Mouse (Mus musculus) cerebellum, postnatal 14 days (tissue): ENCODE results near the gene Gm9913.
A peak's percentile ranks its signal among the peaks of the same experiment; 100 is the strongest.

Experiments
- DNase-seq, 2 experiments: peaks; one replicate each; pipeline ENCODE4 v3.0.0; 2021; ENCODE audit warnings: mixed read lengths in 2 of 2

The Gm9913 gene

DNA sequence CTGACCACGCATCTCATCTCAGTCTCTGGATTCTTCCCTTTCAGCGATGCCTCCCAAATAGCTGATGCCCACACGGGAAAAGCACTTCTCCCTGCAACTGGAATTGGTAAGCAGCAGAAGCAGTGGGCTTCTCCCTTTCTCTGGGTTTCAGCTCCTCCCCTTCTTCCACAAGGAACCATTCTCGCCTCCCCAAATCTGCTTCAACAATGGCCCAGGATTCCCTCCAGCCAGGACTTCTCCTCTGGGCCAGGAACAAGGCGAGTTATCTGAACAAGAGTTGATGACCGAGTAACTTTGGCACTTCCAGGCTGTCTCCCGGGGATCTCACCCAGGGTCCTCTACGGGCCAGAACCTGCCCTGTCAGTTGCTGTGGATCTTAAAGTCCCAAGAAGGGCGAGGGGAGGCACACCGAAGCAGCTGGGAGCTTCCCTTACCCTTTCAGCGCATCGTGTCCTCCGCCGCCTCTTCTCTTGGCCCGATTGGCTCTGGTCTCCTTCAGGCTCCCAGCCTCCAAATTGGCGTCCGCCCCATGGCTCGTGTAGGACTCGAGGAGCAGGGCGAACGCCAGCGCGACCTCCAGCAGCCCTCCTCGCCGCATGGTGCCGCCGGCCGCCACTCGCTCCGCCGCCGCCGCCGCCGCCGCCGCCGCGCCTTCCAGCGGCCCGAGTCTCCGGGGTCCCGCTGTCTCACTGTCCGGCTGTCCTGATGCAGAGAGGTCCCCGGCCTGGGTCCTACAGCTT, at the start of gene Gm9913:
Gene Gm9913, plus strand, starts transcription at position 84 of the 740 bp plus-strand sequence.
- DNase-seq = peak; percentile 80 to 81

DNA sequence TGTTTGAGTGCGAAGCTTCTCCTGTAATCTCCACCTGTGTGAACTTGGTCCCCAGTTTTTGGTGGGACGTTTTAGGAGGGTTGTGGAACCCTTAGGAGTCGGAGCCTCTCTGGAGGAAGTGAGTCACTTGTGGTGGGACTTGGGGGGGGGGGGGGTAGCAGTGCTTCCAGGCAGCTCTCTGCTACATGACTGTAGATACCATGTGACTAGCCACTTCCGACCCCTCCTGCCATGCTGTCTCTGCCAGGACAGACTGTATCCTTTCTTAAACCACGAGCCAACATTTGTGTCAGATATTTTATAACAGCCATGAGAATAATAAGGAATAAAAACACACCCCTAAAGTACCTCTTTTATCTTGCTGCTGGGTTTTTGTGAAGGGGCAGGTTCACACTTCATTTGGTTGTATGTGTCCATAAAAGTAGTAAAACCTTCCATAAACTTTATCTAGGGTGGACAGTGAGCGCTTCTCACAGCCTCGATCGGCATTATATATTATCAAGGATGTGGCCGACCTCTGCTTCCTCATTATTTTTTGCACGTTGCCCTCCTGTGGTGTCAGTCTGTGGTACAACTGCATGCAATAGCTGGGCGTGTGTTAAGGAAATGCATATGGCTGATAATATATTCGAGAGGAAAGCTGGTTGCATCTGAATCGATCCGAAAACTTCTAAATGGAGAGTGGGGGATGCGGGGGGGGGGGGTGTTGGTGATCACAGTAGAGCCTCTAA, 48.7 kb upstream of the Gm9913 start:
- no peak for DNase-seq

DNA sequence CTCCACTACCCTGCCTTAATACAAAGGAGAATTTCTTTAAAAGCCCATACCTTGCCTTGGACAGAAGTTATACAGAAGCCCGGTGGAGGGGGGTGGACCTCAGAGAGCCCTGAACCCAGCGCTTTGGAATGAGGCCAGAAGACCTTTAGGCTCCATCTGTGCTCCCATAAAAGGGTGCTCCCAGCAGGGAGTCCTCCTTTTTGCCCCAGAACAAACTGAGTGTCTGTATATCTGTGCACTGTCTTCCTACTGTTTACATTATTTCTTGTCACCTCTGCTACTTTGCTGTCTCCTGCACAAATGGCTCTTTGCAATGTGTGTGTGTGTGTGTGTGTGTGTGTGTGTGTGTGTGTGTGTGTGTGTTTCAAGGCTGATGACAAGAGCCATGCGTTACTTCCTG, 45.8 kb upstream of the Gm9913 start:
- DNase-seq = no peak

DNA sequence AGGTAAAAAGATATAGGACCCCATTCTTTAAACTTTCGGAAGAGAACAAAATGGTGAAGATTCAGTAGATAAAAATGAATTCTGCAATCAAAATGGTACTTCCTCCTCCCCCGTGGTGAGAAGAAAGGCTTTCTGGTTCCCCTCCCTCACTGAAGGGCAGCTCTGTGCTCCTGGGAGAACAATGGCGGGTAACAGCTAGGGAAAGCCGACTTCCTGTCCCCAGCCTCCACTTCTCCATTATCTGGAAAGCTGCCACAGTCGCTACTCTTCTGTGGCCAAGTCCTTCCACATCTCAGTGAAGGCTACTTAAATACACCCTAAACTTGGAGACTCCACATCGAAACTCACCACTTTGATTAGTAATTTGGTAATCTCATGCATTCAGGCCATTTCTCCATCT, 40.9 kb upstream of the Gm9913 start:
- no peak for DNase-seq

DNA sequence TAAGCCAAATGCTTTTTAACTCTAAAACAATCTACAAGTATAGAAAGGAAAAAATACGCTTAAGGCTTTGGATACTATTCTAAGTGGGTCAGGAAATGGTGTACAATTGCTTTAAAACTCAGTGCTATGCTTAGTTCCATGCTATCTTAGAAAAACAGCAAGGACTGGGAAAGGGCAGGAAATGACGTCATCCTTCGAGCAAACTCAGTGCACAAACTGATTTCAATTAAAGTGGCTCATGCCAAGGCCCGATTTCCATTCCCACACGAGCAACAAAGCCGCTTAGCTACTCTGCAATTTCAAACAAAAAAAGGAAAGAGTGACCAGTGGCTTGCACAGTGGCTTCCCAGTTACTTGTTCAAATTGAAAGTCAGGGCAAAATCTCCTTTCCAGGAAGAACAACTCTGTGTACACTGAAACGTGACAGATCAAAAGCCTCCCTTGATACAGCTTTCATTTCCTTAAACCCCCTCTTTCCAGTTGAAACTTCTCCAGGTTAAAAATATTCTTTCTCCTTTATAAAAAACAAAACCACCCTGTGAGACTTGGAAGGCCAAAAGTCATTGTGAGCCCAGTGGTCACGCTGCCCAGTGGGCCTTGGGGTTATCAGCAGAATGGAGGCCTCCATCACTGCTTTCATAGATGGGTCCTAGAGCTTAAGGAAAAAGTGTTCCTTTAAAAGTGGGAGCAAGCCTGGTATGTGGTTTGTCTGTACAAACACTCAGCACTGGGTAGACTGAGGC, 34.2 kb upstream of the Gm9913 start:
- DNase-seq = no peak

DNA sequence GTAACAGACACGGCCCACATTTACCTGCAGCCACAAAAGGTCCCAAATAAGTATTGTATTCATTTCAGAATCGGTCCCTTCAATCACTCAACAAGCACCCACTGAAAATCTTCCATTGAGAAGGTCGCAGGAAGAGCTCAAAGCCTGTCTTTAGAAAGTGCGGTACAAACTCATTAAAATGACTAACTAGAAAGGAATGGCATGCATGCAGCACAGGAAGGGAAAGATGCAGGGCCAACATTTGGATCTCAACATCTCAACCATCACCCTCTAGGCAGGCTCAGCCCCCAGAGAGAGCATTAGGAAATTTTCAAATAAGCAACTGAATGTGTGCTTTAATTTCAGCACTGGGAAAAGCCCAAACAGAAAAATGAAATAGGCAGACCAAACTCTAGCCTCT, 33.2 kb upstream of the Gm9913 start:
- no peak for DNase-seq

DNA sequence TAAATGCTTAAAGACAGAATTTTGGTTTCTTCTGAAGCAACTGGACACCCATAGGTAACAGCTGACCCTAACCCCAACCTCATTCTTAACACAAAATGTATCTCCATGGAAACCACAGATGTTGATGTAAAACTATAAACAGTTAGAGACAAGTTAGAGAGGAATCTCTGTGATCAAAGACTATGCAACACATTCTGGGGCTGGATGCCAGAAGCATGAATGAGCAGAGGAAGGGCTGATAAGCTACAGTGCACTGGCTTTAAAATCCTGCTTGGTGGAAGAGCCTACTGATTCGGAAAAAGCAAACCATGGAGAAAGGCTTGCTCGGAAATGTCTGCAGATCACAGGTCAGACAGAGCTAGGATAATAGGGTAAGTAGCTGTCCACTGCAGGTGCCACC, 31.7 kb upstream of the Gm9913 start:
- no peak for DNase-seq

DNA sequence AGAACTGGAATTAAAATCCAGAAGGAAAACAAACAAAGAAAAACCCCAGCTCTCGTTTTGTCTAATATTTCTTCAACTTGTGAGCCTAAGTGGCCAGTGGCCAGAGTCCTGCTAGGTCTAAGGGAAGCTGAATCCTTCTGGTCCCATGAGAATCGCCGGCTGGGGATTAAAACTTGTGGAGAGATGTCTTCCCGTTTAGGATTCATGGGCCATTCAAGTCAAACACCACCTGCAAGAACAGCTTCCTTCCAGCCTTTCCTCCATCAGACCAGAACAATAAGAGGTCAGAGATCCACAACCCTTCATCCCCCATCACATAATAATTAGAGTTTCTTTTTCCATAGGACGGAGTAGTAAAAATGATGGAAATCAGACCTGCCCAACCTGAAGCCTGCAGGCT, 30.2 kb upstream of the Gm9913 start:
- no peak for DNase-seq

DNA sequence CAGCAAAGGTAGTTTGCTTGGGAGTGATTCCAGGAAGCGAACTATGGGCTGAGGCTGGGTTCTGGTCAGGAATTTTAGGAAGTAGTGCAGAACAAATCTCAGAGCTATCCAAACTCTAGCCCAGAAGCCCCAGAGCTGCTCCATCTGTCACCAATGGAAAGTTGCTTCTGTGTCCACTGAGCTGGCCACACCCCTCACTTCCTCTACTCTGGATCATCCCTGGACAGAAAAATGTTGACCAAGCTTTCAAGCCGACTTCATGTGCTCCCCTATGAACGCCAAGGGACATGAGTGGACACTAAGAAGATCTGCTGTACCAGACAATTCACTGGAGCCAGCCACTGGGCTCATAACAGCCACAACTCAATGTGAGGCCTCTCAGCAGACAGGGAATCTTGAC, 28.7 kb upstream of the Gm9913 start:
- peak in 1 of 2 experiments; percentile 60 for DNase-seq

DNA sequence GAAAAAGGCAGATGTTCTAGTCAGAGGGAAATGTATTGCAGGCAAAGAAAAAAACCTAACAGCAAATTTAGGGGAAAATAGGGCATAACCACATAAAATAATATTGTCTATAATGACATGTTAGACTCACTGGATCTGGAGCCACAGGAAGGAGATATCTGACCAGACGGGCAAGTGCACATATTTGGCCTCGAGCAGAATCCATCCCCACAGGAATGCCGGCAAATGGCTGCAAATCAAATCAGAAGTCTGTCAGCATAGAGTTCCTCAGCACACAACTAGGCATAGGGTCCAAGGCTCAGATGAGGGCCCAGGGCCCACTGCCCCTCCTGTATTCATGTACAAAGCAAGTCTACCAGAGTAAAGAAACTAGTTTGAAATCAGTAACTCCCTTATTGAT, 27.5 kb upstream of the Gm9913 start:
- DNase-seq = peak; percentile 57 to 78

DNA sequence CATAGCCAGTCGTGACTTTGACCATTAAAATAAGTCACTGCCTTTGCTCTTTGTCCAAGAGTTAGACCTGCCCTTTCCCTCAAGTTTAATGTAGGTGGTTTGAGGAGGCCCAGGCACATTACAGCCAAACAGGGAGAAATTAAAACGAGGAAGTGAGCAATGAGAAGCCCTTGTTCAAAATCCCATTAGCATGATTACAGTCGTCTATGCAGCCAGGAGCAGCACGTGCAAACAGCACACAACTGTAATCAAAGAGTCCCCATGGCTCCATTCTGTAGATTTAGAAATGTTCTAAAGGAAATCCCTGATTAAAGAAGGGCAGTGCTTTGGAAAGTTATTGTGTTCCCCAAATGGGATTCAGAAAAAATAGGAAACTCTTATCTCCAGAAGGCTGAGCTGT, 26.2 kb upstream of the Gm9913 start:
- no peak for DNase-seq

DNA sequence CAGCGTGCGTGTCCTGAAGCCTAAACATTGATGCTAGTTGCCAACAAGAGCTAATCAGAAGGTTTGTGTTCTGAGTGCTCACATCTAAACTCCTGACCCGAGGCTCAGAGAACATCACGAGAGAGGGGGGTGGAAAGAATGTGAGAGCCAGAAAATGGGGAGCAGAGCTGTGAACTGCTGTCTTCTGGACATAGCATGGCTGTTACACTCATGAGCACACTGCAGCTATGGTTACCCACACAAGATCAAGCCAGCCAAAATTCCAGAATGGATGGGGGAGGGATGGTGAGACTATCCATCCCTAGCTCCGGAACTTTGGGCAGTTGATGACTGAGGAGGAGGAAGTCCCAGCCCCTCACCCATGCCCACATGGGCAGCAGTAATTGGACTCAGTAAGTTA, 24.8 kb upstream of the Gm9913 start:
- no peak for DNase-seq

DNA sequence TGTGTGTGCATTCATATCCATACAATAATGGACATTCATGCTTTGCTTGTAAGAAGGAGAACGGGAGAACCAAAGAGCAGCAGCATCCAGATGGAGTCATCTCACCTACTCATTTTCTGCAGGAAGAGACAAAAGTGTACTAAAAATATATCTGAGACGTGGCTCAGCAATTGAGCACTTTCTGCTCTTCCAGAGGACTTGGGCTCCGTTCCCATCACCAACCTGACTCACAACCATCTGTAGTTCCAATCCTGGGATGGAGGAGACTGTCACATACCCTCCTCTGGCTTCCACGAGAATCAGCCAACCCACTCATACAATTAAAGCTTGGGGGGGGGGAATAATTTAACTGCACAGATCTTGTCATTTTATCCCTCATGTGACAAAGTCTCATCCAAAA, 23.8 kb upstream of the Gm9913 start:
- no peak for DNase-seq

DNA sequence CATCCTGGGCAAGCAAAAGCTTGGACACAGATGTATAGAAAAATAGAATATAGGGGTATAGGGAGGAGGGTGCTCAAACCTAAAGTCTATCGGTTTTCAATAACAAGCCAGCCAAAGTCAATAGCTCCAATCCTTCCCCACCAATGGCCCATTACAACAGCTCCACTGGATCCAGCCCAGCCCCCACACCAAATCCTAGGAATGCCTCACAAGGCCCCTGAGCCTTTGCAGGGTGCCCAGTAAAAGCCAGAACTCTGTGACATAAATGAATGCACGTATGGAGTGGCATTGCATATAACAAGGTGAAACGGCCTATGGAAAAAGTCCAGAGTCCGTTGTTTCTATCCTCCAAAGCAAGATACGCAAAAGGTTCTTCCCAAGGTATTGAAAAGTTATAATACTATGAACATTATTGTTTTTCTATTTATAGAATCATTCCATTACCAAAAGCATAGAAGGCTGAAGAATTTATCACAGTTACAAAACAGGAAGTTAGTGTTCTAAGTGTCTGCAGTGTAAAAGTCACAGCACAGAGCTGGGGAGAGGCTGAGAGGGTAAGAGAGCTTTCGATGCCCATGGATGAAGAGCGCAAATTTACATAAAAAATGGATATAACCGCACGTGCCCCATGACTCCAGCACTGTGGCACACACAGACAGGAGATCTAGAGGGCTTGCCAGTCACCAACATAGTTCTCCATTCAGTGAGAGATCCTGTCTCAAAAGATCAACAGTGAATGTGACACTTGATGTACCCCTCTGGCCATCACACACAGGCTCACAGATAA, 23.2 kb upstream of the Gm9913 start:
- no peak for DNase-seq

DNA sequence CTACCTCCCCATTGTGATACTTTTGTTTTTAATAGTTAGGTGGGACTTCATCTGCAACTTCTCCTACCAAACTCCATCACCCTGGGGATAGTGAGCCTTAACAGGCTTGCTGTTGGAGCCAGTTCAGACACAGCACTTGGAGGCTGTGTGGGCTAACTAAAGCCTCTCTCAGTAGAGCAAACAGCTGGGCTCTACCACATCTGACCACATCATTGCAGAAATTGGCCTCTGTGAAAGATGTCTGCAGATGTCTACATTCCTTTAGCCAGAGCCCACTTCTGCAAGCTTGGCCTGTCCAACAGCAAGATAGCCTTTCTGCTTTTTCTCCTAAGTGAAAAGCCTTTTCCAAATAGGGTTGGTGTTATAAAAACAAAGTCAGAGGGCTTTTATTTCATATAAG, 20.7 kb upstream of the Gm9913 start:
- DNase-seq = no peak

DNA sequence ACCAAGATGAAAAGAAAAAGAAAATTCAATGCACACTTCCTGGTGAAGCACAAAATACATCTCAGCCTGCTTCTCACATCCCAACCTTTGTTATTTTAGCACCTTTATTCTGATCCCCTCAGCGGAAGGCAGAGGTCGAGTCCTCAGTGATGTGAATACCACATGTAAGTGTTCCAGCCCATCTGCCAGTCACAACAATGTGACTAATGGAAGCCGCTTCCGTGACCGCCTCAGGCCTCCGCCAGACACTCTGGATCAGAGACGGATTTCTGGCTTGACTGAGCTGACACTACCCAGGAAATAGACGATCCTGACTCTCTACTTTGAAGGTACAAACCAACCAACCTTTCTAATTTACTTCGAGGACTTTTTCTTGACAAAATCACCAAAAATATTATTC, 20.0 kb upstream of the Gm9913 start:
- DNase-seq = no peak

DNA sequence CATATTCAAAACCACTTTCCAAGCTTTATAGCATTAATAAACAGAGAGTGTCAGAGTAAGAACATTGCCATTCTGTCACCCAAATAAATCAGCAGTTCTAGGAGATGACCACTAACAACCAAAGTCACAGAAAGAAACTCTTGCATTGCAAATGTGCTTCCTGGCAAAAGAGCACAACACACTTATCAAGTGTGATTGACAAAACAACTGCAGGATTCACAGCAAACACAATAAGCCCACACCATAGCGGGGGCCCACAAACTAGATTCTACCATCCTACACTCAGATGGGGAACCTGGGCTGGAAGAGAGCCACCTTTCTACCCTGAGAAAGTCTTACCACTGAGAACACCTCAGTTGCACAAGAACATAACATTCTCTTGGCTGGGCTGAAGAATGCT, 14.9 kb upstream of the Gm9913 start:
- no peak for DNase-seq

DNA sequence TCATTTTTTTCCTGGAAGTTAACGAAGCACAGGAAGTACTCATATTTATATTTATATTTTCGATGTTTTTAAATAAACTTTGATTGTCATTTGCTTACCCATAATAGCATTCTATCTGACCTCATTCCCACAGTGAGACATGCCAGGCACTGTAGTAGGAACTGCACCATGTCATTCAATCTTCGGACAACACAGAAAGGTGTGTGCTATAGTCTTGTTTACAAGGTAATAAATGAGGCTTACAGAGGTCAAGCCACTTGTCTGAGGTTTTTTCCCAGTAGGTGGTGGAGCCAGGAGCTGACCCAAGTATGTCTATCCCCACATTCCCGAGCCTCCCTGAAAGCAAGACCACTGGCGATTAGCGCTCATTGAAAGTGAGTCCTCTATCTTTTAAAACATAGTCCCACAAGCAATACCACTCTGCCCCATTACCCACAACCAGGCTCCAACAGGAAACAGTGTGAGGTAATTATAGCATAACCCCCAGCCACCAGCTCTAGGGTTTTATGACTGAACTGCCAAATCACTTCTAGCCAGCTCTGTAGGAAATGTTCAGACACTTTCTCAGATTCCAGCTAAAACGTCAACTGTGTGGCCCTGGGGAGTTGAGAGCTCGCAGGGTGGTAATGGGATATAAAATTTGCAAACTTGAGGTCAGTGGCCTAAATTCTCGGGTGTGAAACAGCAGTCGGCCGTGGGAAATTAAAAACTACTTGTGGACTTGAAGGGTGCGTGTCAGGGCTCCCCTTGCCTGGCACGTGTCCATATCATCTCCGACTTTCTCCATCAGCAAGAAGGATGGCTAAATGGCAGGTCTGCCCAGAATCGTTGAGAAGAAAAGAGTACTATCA, 12.6 kb upstream of the Gm9913 start:
- no peak for DNase-seq

DNA sequence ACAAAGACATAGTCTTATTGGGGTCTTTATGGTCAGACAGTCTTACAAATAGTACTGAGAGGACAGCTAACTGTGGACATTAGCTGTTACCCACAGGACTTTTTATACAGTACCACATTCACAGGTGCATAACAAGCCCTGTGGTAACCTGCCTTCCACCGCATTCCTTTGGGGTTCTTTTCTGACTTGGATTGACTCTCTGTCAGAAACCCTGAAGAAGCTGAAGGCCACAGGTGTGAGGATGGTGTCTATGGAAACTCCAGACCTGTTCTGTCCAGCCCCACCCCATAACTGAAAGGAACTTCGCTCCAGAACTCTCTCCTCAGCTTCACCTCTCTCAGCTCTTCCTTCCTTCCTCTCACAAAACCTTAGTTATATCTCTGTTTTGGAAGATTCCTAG, 10.6 kb upstream of the Gm9913 start:
- DNase-seq = no peak

DNA sequence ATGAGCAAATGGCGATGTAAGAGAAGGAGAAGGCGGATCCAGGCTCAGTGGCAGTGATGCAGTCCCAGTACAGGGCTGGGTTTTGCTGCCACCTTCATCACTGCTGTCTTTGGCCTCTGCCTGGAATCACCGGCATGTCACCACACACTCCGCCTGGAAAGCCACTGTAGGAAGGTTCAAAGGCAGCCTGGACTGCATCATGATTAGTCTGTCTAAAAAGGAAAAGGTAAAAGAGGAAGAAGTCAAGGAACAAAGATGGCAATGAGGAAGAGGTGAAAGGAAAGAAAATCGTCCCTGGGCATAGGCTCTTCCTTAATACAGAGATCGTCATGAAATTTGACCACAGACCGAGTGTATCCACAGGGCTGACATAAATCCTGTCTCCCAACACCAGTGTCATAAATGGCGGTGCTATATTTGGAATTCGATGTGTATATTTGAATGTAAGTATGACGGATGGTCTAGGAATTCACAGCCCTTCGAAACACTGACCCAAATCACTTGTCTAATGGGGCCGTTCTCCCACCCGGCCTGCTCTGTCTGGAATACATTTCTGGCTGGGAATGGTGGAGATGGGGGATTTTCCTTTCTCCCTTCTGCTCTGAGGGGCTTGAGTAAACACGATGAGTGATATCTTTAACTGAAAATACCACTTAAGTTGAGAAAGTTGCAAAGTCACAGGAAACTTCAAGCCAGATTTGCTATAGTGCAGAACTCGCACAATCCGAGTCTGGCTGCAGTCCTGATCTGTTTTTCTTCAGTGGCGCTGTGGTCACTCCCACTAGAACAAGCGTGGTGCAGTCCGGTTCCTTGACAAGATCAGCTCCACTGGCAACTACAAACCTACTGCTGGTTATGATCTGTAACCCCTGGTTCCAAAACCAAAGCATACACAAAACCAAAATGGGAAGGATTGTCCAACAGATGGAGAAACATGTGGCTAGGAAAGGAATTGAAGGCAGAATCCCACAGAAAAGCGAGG, 9.8 kb upstream of the Gm9913 start:
- no peak for DNase-seq

DNA sequence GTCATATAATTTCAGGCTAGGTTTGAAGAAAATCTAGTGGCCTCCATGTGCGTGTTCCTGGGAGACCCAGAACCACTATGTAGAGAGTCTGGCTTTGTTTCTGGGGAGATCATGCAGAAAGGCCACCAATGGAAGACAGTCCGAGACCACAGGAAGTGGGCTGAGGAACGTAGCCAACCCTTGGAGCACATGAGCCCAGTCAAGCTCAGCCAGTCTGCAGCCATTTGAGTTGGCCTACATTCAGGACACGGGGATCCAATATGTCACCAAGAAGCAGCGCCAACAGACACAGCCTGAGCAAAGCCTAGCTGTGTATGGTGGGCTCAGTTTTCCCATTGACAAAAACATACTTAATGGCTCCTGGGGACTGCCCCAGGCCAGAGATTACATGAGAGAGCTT, 8.2 kb upstream of the Gm9913 start:
- DNase-seq = peak; percentile 92 to 96
